Mouse (Mus musculus): ENCODE data around the gene Mov10.

GRCm38 (mm10) chr3:104773301-104773700 lies 45.1 kb downstream of the Mov10 start:
- TF ChIP-seq CTCF (IDR thresholded peaks at IDR 0.05; ENCODE audit: low read depth, low read length) (no peak), POLR2A (IDR thresholded peaks at IDR 0.05; ENCODE audit: extremely low read depth, insufficient read depth, low read length) (no peak)
